Mouse (Mus musculus): ENCODE results near the gene Olfml1. TPM values are rescaled to one million over a fixed set of nuclear protein-coding genes. Genes with fewer than 3 reads are reported as not detected.

The Olfml1 gene
- polyA plus RNA-seq, 1 experiment: 13.0 TPM

DNA sequence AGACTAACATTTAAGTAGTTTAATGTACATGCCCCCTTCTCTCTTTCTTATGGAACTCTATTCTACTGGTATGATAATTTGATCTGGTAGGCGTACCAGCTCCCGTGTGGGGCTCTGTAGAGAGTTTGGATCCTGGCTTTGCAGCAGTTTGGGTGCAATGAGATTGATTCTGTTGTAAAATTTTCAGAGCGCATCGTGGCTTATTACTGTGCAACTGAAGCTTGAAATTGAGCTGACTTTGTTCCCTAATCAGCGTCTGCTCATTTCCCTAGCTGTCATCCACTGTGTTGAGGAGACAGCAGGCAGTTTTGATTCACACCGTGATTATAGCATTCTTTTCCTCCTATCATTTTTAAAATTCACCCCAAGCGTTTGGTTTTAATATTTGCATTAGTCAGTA, 70.2 kb downstream of the Olfml1 start:
- Histone ChIP-seq H3K4me3 (ENCODE audit: insufficient read depth, low read length) (no peak overlapping the region), H3K27ac (ENCODE audit: insufficient read depth, low read length) (no peak overlapping the region), H3K4me1 (ENCODE audit: control insufficient read depth, insufficient read depth, low read length) (no peaks in the 10 kb centered on the region; the same call in 1 of the 2 replicates)
- no peak for TF ChIP-seq CTCF (IDR thresholded peaks at IDR 0.05; ENCODE audit: borderline replicate concordance, insufficient read depth, low read length)
- TF ChIP-seq POLR2A (IDR thresholded peaks at IDR 0.05; ENCODE audit: low read depth, low read length): no peak

GRCm38 (mm10) chr7:107638026-107638425, 70.8 kb downstream of the Olfml1 start:
- TF ChIP-seq CTCF (IDR thresholded peaks at IDR 0.05; ENCODE audit: borderline replicate concordance, insufficient read depth, low read length): no peak
- TF ChIP-seq POLR2A (IDR thresholded peaks at IDR 0.05; ENCODE audit: low read depth, low read length): no peak
- Histone ChIP-seq H3K27ac (ENCODE audit: insufficient read depth, low read length) (no peak overlapping the region), H3K4me3 (ENCODE audit: insufficient read depth, low read length) (no peak overlapping the region), H3K4me1 (ENCODE audit: control insufficient read depth, insufficient read depth, low read length) (no peaks in the 10 kb centered on the region; the same call in 1 of the 2 replicates)

Other genes with a start within 250 kb of the Olfml1 start
- 0.21 TPM in 1 of 2 replicates, not detected in the other for gene Syt9, start 196.7 kb upstream of the Olfml1 start, polyA plus RNA-seq (2011; ENCODE audit: insufficient read length, low read depth, missing spikeins)
- gene Ppfibp2, start 27.8 kb downstream of the Olfml1 start, polyA plus RNA-seq (2011; ENCODE audit: insufficient read length, low read depth, missing spikeins): 1.1 and 2.0 TPM in 2 replicates
- gene 5330417H12Rik, start 57.7 kb downstream of the Olfml1 start, polyA plus RNA-seq (2011; ENCODE audit: insufficient read length, low read depth, missing spikeins): not detected in 2 replicates
- gene Cyb5r2, start 190.6 kb downstream of the Olfml1 start, polyA plus RNA-seq (2011; ENCODE audit: insufficient read length, low read depth, missing spikeins): 1.8 and 3.3 TPM in 2 replicates
- not detected in 2 replicates for gene Ovch2, start 233.8 kb downstream of the Olfml1 start, polyA plus RNA-seq (2011; ENCODE audit: insufficient read length, low read depth, missing spikeins)
- not detected in 2 replicates for gene Olfr467, start 244.8 kb downstream of the Olfml1 start, polyA plus RNA-seq (2011; ENCODE audit: insufficient read length, low read depth, missing spikeins)

Measured in embryonic fibroblast, embryonic 13.5 days (primary cell).